Mouse (Mus musculus) embryonic facial prominence, embryonic 13.5 days (tissue): Measurements from ENCODE around the gene Stpg2. TPM values are rescaled to one million over a fixed set of nuclear protein-coding genes. Genes with fewer than 3 reads are reported as not detected.
"Not testable (repeated sequence)": the region's sequence is repeated elsewhere in the genome, so short reads cannot be mapped to it uniquely, and the experiment has no call there.

Source experiments
- ATAC-seq: fragments of 200-750 bp; cut with Nextera tagmentation; 2 replicates; pipeline ENCODE4 v1.8.0; 2017; ENCODE audit warnings: low read depth; ENCODE audit not compliant: insufficient number of reproducible peaks, insufficient read depth, low FRiP score, low TSS enrichment
- H3K27ac ChIP-seq: fragments of 300-500 bp; sonication (generic); 2 replicates; pipeline ENCODE4 v1.5.1; 2015; ENCODE audit warnings: moderate library complexity, mild to moderate bottlenecking, inconsistent platforms
- H3K27me3 ChIP-seq: fragments of 300-500 bp; sonication (generic); 2 replicates; pipeline ENCODE4 v1.6.1; 2015; ENCODE audit warnings: mild to moderate bottlenecking, inconsistent platforms
- H3K36me3 ChIP-seq: fragments of 300-500 bp; sonication (generic); 2 replicates; pipeline ENCODE4 v1.6.1; 2015; ENCODE audit warnings: mild to moderate bottlenecking, inconsistent platforms
- H3K4me1 ChIP-seq: fragments of 300-500 bp; sonication (generic); 2 replicates; pipeline ENCODE4 v1.6.1; 2015; ENCODE audit warnings: inconsistent platforms
- H3K4me2 ChIP-seq: fragments of 300-500 bp; sonication (generic); 2 replicates; pipeline ENCODE4 v1.6.1; 2015; ENCODE audit warnings: moderate library complexity, mild to moderate bottlenecking, inconsistent platforms
- H3K4me3 ChIP-seq: fragments of 300-500 bp; sonication (generic); 2 replicates; pipeline ENCODE4 v1.5.1; 2015; ENCODE audit warnings: mild to moderate bottlenecking, inconsistent platforms
- H3K9ac ChIP-seq: fragments of 300-500 bp; sonication (generic); 2 replicates; pipeline ENCODE4 v1.6.1; 2015; ENCODE audit warnings: mild to moderate bottlenecking, inconsistent platforms
- H3K9me3 ChIP-seq: fragments of 300-500 bp; sonication (generic); 2 replicates; pipeline ENCODE4 v1.6.1; 2016; ENCODE audit warnings: inconsistent platforms
- WGBS: fragments of 180-500 bp; shearing (Covaris S2); methylation state at CpG from one replicate; pipeline ENCODE4 v1.1.7; 2015; ENCODE audit warnings: mixed read lengths; 5-methylcytosine and 5-hydroxymethylcytosine counted together
- polyA plus RNA-seq: library from polyadenylated mRNA; unstranded; fragments of >200 nt; fragmentation: Nextera tagmentation; extraction: Ambion mirVana; gene quantifications from 2 replicates; pipeline ENCODE4 v1.2.1, GENCODE M21; 2015

The Stpg2 gene
- polyA plus RNA-seq, 1 experiment from 2014 or later: not detected

GRCm38 (mm10) chr3:139663712-139664245 is 458.3 kb downstream of the Stpg2 start:
- Histone ChIP-seq H3K9ac (no peak overlapping the region), H3K27ac (no peak overlapping the region), H3K36me3 (no peaks in the 10 kb centered on the region), H3K4me1 (no peaks in the 10 kb centered on the region), H3K27me3 (no peaks in the 10 kb centered on the region), H3K4me3 (no peak overlapping the region), H3K9me3 (no peaks in the 10 kb centered on the region), H3K4me2 (no peak overlapping the region)
- WGBS: 70% methylated on average over 5 of the region's 5 CpGs
- no peak for ATAC-seq

GRCm38 (mm10) chr3:139665047-139665446 is 459.6 kb downstream of the Stpg2 start:
- 96% methylated on average over 3 of the region's 3 CpGs for WGBS
- H3K4me1 ChIP-seq: no peaks in the 10 kb centered on the region
- no peak overlapping the region for H3K27ac ChIP-seq
- H3K36me3 ChIP-seq: no peaks in the 10 kb centered on the region
- no peaks in the 10 kb centered on the region for H3K9me3 ChIP-seq
- no peak overlapping the region for H3K9ac ChIP-seq
- H3K27me3 ChIP-seq: no peaks in the 10 kb centered on the region
- no peak overlapping the region for H3K4me3 ChIP-seq
- H3K4me2 ChIP-seq: no peak overlapping the region
- ATAC-seq: no peak

- WGBS: 68% methylated on average over 3 of the region's 3 CpGs
- H3K4me2 ChIP-seq: no peak overlapping the region
- no peak for ATAC-seq
Observed at GRCm38 (mm10) chr3:139676192-139676591, 470.7 kb downstream of the Stpg2 start.

DNA sequence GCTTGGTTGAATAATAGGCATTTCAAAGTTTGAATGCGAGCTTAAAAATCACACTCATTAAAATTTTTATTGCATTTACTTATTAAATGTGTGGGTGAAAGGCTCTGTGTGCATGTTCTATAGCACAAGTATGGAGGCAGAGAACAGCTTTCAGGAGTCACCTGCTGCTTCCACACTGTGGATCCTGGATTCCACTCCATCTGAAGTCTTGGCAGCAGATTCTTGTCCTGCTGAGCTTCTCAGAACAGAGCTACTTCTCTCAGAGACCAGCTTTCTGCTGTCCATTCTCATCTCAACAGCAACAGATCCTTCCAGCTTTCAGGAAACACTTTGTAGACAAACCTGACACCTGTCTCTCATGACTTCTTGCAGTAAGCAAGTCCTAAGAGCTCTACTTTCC is 471.2 kb downstream of the Stpg2 start:
- Histone ChIP-seq H3K9me3 (no peaks in the 10 kb centered on the region), H3K4me3 (no peak overlapping the region), H3K4me1 (no peaks in the 10 kb centered on the region), H3K27ac (no peak overlapping the region), H3K36me3 (no peaks in the 10 kb centered on the region), H3K9ac (no peak overlapping the region), H3K27me3 (no peaks in the 10 kb centered on the region), H3K4me2 (no peak overlapping the region)
- ATAC-seq: no peak
- 81% methylated on average over 1 of the region's 1 CpGs for WGBS

More at GRCm38 (mm10) chr3:139676192-139676591, 470.7 kb downstream of the Stpg2 start:
- H3K9ac ChIP-seq: no peak overlapping the region
- no peaks in the 10 kb centered on the region for H3K27me3 ChIP-seq
- H3K36me3 ChIP-seq: no peaks in the 10 kb centered on the region
- no peak overlapping the region for H3K4me3 ChIP-seq
- no peaks in the 10 kb centered on the region for H3K9me3 ChIP-seq
- no peaks in the 10 kb centered on the region for H3K4me1 ChIP-seq
- no peak overlapping the region for H3K27ac ChIP-seq

GRCm38 (mm10) chr3:139704238-139704637 is 498.7 kb downstream of the Stpg2 start:
- H3K4me3 ChIP-seq, H3K4me1 ChIP-seq, H3K27ac ChIP-seq, H3K9ac ChIP-seq, H3K36me3 ChIP-seq, H3K27me3 ChIP-seq, ATAC-seq, H3K9me3 ChIP-seq, H3K4me2 ChIP-seq: not testable (repeated sequence)
- 90% methylated on average over 3 of the region's 3 CpGs for WGBS

GRCm38 (mm10) chr3:139707396-139707795 is 501.9 kb downstream of the Stpg2 start:
- H3K9ac ChIP-seq, ATAC-seq, H3K27me3 ChIP-seq, H3K4me3 ChIP-seq, H3K27ac ChIP-seq, H3K4me2 ChIP-seq, H3K36me3 ChIP-seq, H3K9me3 ChIP-seq, H3K4me1 ChIP-seq: not testable (repeated sequence)
- WGBS: 88% methylated on average over 4 of the region's 4 CpGs

DNA sequence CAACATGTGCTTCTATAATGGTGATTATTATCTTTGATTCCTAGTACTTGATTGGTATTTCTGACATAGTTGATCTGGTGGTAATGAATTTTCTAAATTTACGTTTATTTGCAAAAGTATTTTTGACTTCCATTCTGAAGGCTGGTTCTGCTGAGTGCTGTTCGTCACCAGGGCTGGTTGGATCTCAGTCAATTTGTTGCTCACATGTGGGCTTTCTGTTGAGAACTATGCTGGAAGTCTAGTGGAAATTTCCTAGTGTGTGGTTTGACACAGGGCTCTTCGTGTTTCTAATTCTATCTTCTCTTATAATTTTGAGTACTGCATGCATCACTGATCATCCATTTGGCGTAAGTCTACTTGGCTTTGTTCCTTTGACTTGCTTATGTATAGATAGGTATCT is 504.3 kb downstream of the Stpg2 start:
- H3K4me1 ChIP-seq: no peaks in the 10 kb centered on the region
- no peak overlapping the region for H3K4me2 ChIP-seq
- H3K27ac ChIP-seq: no peak overlapping the region
- H3K36me3 ChIP-seq: no peaks in the 10 kb centered on the region
- no peaks in the 10 kb centered on the region for H3K9me3 ChIP-seq
- ATAC-seq: no peak
- whole genome bisulfite sequencing: 76% methylated on average over 4 of the region's 4 CpGs
- H3K27me3 ChIP-seq: no peaks in the 10 kb centered on the region
- H3K9ac ChIP-seq: no peak overlapping the region
- H3K4me3 ChIP-seq: no peak overlapping the region

DNA sequence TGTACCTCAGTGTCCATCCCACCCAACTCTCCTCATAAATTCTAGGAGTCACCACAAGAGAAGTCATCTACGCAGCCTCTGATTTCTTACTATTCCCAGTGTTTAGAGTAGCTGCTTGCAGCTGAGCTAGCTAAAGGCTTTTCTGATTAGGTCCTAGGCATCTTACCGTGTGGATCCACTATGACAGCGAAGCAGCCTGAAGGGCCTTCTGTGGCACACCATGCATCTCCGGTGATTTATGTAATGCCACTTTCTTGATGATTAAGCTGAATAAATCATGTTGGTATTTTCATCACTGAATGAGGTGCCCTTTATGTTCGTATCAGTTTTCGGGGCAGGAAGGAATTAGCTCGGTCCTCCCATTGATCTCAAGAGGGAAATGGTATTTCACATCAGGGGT is 523.3 kb downstream of the Stpg2 start:
- Histone ChIP-seq H3K27ac (no peak overlapping the region), H3K4me3 (no peak overlapping the region), H3K9ac (no peak overlapping the region), H3K4me1 (no peaks in the 10 kb centered on the region), H3K9me3 (no peaks in the 10 kb centered on the region), H3K27me3 (no peaks in the 10 kb centered on the region), H3K4me2 (no peak overlapping the region), H3K36me3 (no peaks in the 10 kb centered on the region)
- 85% methylated on average over 7 of the region's 7 CpGs for WGBS
- no peak for ATAC-seq

- no peaks in the 10 kb centered on the region for H3K36me3 ChIP-seq
- 81% methylated on average over 5 of the region's 5 CpGs for WGBS
- no peaks in the 10 kb centered on the region for H3K9me3 ChIP-seq
- H3K27me3 ChIP-seq: no peaks in the 10 kb centered on the region
- H3K27ac ChIP-seq: no peak overlapping the region
- H3K9ac ChIP-seq: no peak overlapping the region
- H3K4me2 ChIP-seq: no peak overlapping the region
- H3K4me3 ChIP-seq: no peak overlapping the region
- no peaks in the 10 kb centered on the region for H3K4me1 ChIP-seq
- no peak for ATAC-seq
Observed at GRCm38 (mm10) chr3:139729248-139729647, 523.8 kb downstream of the Stpg2 start.

- ATAC-seq: no peak
- Histone ChIP-seq H3K9ac (no peak overlapping the region), H3K27me3 (no peaks in the 10 kb centered on the region), H3K4me2 (no peak overlapping the region), H3K36me3 (no peaks in the 10 kb centered on the region), H3K4me1 (no peaks in the 10 kb centered on the region), H3K4me3 (no peak overlapping the region), H3K9me3 (no peaks in the 10 kb centered on the region), H3K27ac (no peak overlapping the region)
- 88% methylated on average over 2 of the region's 2 CpGs for WGBS
Observed at GRCm38 (mm10) chr3:139733156-139733555, 527.7 kb downstream of the Stpg2 start.

DNA sequence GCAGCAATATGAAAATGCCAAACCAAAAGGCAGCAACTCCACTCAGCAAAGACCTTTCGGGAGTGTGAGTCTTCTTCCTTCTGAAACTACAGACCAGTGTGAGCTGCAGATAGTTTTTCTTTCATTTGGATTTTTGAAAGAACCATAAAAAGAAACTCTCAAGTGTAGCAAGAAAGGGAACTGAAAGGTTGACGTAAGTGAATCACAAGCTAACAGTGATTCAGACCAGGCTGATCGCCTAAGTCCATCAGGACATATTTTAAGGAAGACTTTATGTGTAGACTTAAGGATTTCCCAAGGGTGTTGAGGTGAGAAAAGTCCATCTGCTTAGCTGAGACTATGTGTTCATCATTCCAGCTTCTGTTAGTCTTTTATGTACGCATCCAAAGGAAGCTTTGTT is 533.9 kb downstream of the Stpg2 start:
- 90% methylated on average over 4 of the region's 4 CpGs for WGBS
- no peak overlapping the region for H3K9ac ChIP-seq
- H3K27me3 ChIP-seq: no peaks in the 10 kb centered on the region
- no peaks in the 10 kb centered on the region for H3K36me3 ChIP-seq
- no peak overlapping the region for H3K27ac ChIP-seq
- no peak overlapping the region for H3K4me3 ChIP-seq
- ATAC-seq: no peak
- H3K9me3 ChIP-seq: no peaks in the 10 kb centered on the region
- H3K4me1 ChIP-seq: no peaks in the 10 kb centered on the region
- H3K4me2 ChIP-seq: no peak overlapping the region
